Mouse (Mus musculus) lung, postnatal 10 days (tissue): ENCODE results near the gene Pole2.

Experiments
- DNase-seq: peaks from one replicate; pipeline ENCODE4 v3.0.0; 2021

Gene Pole2

DNA sequence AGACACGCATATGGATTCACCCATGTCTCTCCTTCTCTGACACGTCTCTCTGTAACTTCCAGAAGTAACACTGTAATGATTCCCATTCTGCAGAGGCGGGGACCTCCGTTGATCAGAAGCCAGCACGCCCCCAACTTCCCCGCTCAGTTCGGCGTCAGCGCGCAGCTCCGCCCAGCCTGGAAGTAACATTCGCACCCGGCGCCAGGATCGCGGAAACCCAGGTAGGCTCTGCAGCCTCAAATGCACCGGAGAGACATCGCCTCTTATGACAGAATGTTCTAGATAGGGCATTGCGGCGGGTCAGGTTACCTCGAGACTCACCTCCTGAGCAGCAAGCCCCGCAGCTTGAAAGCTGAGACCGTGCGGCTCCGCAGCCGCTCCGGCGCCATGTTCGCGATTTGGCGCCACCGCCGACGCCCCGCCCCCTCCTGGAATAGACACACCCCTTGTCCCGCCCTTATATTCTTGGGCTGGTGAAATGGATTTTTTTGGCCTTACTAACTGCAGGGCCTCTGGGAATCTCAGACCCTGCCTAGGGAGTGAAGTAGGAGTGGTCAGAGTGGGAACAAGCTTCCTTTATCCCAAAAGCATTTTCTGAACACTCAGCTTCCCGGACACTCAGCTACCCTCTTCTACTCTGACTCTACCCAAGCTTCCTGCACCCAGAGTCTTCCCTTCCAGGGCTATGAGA lies at the start of gene Pole2:
Pole2 (minus strand) TSS at position 420 of the 691 bp plus-strand sequence.
- peak; percentile 95 for DNase-seq

DNA sequence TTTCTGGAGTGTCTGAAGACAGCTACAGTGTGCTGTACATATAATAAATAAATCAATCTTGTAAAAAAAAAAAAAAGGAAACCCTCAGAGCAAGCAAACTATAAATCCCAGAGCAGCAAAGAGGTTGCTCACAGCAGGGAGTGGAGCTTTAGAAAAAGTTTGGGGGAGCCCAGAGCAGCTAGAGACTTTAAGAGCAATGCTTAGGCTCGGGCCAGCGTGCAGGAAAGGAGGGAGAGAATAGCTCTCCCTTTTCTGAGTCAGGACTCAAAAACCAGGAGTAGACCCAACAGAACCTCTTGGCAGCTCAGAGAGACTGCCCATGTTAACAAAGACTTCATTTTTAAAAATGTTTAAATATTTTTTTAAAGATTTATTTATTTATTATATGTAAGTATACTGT lies 41.0 kb upstream of the Pole2 start:
- DNase-seq, result no peak

DNA sequence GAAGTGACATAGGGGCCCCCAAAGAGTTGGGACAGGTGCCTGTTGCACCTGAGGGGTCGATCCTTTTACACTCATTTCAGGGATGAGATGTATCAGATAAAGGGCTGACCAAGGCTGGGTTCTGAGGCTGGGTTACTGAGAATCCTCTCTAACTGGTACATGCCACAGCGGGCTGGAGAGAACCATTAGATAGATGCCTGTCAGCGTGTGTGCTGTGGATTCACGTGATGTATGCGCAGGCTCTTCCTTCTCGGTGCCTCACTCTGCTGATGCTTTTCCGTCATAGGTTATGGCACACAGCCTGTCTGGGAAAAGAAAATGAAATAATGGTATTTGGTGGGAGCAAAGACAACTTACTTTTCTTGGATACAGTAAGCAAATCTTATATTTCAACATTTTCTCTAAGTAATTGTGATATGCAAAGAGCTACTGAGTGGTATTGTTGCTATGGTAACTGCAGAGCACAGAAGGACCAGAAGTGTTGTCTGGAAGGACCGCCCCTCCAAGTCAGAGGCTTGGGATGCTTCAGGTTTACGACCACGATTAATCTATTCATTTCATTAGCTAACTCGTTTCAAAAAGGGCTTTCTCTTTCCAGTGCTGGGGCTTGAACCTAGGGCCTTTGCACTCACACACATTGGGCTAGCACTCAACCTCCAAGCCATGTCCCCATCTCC lies 40.1 kb upstream of the Pole2 start:
- DNase-seq, result no peak

DNA sequence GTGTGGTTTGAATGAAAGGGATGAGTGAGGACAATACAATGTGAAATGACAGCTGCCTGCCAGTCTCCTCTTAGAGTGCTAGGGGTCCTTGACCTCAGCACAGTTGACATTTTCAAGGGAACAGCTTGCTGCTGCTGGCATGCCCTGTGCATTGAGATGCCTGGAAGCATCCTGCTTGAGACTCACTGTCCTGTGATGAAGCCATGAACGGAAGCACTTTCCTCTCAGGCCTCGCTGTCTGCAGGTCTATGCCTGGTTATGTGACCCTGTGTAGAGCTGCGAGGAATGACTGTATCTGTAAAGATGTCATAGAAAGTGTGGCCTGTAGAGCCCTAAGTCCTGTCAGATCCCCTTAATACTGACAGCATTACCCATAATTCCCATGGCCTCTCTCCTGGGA lies 37.0 kb upstream of the Pole2 start:
- DNase-seq, result no peak

DNA sequence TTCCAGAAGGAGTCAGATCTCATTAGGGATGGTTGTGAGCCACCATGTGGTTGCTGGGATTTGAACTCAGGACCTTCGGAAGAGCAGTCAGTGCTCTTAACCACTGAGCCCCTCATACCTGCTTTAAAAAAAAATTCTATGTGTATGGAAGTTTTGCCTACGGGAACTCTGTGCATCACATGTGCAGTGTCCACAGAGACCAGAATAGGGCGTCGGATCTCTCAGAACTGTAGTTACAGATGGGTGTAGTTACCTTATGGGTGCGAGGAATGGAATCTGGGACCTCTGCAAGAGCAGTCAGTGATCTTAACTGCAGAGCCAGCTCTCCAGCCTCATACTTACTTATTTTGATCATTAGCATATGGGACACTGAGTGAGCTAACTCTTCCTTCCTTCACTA lies 34.3 kb upstream of the Pole2 start:
- DNase-seq, result no peak

DNA sequence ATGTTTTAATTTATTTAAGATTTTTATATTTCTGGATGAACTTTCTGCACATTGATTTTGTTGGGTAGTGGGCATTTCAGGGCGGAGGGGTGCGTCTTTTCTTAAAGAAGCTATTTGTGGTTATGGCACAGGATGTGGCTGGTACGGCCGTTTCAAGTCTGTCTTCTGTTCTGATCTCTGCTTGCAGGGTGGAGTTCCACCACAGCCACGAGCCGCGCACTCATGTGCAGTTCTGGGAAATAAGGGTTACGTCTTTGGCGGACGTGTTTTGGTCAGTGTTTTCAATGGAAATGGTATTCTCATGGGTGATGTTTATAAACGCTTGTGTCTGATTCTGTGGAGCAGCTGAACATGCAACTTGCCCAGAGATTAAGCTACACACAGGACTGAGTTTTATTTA lies 29.8 kb upstream of the Pole2 start:
- no peak for DNase-seq

DNA sequence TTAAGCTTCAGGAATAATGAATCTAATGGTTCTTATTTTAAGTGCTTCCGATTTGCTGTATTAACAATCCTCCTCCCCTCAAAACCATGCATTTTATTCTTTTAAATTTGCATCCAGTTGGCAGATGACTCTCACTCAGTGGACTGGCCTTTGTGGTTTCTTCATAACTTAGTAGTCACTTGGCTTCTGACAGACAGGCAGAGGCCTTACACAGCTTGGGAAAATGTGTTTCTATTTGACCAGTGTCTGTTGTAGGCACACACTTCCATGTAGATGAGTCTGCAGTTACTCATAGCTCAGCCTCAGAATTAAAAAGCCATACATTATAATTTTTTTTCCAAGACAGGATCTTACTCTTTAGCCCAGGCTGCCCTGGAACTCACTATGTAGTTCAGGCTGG lies 25.8 kb upstream of the Pole2 start:
- DNase-seq, result no peak

DNA sequence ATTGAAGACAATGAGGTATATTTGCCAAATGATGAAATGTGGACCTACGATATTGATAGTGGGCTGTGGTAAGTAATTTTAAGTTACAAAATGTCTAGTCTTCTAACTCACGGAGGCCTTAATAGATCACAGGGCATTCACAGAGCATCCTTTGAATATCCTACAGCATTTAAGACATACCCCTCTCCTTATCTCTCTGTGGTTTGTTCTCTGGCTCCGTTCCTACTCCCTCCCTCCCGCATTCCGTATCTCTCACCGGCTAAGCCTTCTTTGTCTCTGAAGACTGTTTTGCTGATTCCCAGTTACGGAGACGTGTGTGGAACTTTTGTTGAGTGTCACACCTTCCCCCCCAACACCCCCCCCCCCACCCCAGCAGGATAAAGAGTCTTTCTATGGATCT lies 22.8 kb upstream of the Pole2 start:
- no peak for DNase-seq

DNA sequence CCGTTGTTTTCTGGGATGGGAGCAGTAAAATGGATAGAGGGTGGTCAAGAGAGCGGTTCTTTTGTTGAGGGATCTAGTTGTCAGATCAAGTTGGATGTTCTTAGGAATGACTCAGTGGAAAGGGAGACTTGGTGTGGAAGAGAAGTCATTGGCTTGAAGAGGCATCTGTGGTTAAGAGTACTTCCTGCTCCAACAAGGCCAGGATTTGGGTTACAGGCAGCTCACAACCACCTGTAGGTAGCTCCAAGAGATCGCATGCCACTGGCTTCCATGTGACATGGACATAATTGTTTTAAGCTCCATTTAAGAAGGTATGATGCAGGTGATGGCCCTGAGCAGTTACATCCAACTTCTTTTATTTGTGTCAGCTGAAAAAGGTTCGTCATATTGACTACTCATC lies 21.8 kb upstream of the Pole2 start:
- DNase-seq, result no peak

DNA sequence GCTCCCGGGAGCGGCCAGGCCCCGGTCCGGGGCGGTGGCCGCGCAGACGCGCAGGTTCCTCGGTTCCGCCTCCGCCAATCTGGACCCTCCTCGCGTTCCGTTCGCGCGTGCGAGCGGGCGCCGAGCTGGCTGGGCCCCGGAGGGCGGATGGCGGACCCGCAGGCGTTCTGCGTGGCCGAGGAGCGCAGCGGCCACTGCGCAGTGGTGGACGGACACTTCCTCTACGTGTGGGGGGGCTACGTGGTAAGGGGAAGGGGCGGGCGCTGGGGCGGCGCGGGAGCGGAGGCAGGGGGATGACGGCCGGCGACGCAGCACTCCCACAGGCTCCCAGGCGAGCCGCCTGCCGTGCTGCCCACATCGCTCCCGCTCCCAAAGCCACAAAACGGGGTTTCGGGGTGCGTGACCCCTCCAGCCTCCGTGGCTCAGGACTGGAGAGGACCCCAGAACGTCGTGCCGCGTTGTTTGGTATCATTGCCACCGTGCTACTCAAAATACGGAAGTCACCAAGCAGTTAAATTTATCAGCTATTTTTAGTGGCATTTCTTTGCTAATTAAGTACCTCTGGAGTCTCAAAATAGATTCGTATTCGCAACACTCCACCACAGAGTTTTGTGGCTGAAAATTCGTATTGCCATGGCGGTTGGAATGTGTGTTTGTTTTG lies 13.9 kb upstream of the Pole2 start:
- DNase-seq, result peak; percentile 77

DNA sequence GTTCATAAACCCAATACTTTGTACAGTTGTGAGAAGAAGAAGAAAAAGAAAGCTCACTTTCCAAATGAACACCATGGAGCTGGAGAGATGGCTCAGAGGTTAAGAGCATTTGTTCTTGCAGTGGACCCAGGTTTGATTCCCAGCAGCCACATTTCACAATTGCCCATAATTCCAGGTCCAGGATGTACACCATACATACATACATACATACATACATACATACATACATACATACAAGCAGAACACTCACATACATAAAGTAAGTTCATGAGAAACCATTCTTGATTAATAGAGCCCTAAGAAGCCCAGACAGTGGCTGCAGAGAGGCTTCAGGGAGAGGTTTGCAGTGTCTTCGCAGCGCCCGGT lies 13.4 kb upstream of the Pole2 start:
- no peak for DNase-seq

DNA sequence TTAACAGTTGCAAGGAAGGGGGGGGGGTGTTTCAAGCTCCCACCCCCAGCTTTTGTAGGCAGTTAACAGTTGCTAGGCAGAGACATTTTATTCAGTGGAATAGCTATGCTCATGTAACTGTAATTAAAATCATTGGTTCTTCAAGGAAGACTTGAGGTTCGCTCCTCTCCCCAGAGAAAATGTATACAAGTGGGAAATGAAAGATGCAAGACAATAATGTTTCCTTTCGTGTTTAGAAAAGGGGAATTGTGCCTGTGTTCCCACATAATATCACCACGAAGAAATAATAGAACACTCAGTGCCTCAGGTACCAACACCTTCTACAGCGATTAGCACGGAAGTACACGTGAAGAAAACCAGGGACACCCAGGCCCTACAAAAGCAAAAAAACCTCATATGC lies 12.9 kb upstream of the Pole2 start, which contains the start of gene Klhdc1:
Klhdc1 (plus strand) TSS at position 301 of the 400 bp plus-strand sequence.
- no peak for DNase-seq

DNA sequence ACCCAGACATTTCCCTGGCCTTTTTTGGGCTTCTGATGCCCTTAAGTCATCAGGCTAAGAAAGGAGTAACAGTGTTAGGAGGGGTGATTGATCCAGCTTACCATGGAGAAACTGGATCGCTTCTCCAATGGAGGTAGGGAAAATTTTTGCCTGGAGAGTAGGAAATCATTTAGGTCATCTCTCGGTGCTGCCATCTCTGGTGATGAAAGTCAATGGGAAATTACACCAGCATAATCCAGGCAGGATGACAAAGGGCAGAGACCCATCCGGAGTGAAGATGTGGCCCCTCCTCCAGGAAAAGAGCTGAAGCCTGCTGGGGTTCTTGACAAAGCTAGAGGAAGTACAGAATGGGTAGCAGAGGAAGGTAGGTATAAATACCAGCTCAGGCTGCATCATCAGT lies 10.3 kb upstream of the Pole2 start:
- DNase-seq, result peak; percentile 33

DNA sequence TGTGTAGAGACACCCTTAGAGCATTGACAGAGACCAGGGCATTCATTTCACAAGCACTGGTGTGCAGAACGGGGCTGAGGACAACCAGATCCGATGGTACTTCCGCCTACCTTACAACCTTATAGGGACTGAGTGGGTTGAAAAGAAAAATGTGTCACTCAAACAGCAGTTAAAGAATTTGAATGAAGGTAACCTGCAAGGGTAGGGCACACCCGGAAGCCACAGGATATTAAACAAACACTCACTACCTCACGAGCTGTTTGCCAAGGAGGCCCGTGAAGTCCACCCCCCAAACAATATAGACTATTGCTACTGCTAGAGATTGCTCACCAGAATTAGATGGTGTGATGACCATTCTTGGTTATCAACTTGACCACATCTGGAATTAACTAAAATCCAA lies 7.8 kb upstream of the Pole2 start:
- no peak for DNase-seq

DNA sequence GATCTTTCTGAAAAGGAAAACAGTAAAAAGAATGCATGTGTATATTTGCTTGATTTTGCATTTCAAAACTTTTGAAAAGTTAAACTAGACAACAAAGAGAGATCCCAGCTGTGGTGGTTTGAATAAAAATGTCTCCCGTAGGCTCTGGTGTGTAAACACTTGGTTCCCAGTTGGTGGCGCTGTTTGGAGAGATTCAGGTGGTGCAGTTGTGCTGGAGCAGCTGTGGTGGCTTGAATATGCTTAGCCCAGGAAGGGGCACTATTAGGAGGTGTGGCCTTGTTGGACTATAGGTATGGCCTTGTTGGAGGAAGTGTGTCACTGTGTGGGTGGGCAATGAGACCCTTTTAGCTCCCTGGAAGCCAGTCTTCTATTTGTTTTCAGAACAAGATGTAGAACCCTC lies 1.3 kb upstream of the Pole2 start:
- DNase-seq, result peak; percentile 53

DNA sequence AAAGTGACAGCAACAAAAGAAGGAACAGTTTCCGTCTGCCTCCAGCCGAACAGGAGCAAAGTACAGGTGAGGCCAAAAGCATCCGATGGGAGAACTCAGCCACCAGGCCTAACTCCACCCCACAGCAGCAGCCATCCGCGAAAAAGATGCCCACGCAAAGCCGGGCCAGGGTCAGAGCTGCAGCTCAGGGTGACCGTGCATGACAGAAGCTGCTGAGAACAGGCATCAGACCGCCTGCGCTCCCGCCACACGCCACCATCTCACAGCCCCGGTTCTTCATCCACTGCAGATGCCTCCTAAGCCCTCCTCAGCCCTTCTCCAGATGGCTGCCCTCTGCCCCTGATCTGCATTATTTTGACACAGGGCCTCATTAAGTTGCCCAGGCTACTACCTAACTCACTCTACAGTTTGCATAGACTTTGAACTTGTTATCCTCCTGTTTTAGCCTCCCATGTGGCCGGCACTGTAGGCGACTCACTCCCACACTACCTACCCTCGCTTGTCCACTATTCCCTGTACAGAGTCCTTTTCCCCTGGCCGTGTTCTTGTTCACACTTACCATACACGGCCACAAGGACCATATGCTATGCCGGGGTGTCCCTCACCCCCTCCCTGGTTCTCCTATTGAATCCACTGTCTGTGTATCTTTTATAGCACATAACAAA lies 7.2 kb downstream of the Pole2 start:
- DNase-seq, result no peak

DNA sequence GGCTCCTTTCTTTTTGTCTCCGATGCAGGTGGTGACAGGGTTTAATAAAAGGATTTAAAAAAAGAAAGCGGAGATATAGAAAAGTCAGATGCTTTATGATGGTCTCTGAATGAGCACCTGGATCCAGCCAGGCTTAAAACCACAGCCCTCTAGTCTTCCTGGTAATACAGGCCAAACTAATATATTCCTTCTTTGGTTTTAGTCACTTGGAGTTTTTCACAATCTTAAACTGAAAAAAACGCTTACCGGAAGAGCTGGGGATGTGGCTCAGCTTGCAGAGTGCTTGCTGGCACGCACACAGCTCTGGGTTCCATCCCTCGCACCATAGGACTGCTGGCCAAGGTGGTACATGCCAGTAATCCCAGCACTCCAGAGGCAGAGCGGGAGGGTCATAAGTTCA lies 11.4 kb downstream of the Pole2 start:
- no peak for DNase-seq

DNA sequence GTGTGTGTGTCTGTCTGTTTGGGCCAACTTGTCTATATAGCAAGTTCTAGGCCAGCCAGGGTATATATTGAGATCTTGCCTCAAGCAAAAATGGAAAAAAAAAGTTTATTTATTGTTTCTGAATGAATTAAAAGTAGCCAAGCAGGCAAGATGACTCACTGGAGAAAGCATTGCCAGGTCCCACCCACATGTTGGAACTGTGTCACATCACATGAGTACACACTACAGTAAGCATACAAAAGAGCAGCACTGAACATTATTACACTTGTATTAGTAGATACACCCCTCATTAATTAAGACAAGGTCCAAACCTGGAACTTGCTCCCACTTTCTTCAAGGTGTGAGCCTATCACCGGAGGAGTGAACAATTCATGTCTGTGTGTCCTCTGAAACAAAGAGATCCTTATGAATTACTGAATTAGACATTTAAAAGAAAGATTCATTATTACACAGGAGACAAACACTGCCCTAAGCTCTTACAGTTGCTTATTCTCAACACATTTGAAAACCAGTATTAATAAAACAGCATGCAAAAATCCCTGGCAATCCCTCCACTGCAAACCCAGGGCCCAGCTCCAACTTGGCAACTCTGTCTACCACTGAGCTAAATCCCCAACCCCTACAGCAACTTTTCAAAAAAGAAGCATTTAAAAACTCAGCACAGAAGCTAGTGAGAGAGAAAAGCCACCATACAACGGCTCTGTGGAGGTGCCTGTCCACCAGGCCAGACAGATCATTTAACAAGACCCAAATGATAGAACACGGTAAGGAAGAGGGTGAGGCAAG lies 12.8 kb downstream of the Pole2 start:
- peak; percentile 79 for DNase-seq

DNA sequence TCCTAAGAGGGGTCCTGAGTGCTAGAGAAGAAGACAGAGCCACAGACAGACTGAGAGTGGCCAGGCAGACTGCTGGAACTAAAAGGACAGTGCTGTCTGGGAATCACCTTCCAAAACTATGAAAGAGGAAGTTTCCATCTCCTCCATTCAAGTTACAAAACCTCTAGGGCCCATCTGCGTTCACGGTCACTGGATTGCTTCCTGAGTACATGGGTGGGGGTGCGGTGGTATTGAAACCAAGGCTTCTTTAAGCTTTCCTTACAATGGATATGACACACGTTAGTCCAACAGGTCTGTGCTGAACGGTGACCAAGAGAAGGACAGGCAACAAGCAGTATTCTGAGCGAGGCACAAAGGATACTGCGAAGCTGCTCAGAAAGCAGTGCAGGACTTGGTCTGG lies 13.6 kb downstream of the Pole2 start:
- no peak for DNase-seq

DNA sequence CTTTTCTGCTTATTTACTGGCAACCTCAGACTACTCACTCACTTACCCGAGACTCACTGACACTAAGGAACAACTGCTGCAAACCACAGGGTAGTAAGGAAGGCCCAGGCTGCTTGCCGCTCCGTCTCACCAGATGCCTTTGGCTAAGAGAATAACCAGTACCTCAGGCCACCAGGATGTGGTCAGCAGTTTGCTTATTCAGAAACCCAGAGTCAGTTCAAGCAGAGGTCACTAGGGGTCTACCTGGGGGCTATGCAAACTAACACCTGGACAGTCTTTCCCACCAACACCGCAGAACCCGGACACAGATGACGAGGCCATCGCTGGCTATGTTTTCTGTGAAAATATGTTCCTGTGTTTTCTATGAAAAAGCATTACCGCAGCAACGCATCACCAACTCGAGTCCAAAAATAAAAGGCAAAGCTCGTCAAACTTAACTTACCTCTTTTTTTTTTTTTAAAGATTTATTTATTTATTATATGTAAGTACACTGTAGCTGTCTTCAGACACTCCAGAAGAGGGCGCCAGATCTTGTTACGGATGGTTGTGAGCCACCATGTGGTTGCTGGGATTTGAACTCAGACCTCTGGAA lies 14.7 kb downstream of the Pole2 start:
- DNase-seq, result no peak

DNA sequence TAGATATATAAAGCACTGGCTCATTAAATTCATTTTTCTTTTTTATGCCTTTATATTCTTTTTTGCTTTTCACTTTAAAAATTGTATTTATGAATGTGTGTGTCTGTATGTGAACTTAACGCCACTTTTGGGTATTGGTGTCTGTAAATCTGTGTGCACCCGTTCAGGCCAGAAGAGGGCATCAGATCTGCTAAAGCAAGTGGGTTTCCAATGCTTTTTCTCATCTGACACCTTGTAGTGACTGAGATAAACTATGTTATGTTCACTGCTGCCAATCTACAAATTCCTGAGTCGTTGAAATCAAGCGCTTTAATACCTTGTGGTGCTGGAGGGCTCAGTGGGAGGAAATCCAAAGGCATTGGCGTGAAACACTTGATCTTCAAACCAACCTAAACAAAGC lies 16.9 kb downstream of the Pole2 start:
- DNase-seq, result peak; percentile 32
